Mouse (Mus musculus) intestine, embryonic 15.5 days (tissue): Measurements from ENCODE around the gene Hist1h2ba. TPM values are rescaled to one million over a fixed set of nuclear protein-coding genes. Genes with fewer than 3 reads are reported as not detected.

Experiments used
- ATAC-seq: fragments of 200-750 bp; cut with Nextera tagmentation; 2 replicates; pipeline ENCODE4 v1.8.0; 2017; ENCODE audit warnings: moderate TSS enrichment, moderate library complexity
- H3K27ac ChIP-seq: fragments of 300-500 bp; sonication (generic); 2 replicates; pipeline ENCODE4 v1.5.1; 2015; ENCODE audit warnings: mild to moderate bottlenecking, inconsistent platforms
- H3K27me3 ChIP-seq: fragments of 300-500 bp; sonication (generic); replicated peaks from 2 replicates; pipeline ENCODE4 v1.6.1; 2015; ENCODE audit warnings: inconsistent platforms
- H3K36me3 ChIP-seq: fragments of 300-500 bp; sonication (generic); 2 replicates; pipeline ENCODE4 v1.6.1; 2015; ENCODE audit warnings: inconsistent platforms
- H3K4me1 ChIP-seq: fragments of 300-500 bp; sonication (generic); replicated peaks from 2 replicates; pipeline ENCODE4 v1.6.1; 2015; ENCODE audit warnings: inconsistent platforms
- H3K4me2 ChIP-seq: fragments of 300-500 bp; sonication (generic); replicated peaks from 2 replicates; pipeline ENCODE4 v1.6.1; 2015; ENCODE audit warnings: mild to moderate bottlenecking, inconsistent platforms
- H3K4me3 ChIP-seq: fragments of 300-500 bp; sonication (generic); replicated peaks from 2 replicates; pipeline ENCODE4 v1.5.1; 2015; ENCODE audit warnings: inconsistent platforms
- H3K9ac ChIP-seq: fragments of 300-500 bp; sonication (generic); 2 replicates; pipeline ENCODE4 v1.6.1; 2015; ENCODE audit warnings: inconsistent platforms
- H3K9me3 ChIP-seq: fragments of 300-500 bp; sonication (generic); 2 replicates; pipeline ENCODE4 v1.6.1; 2016; ENCODE audit warnings: inconsistent platforms
- WGBS: fragments of 180-500 bp; shearing (Covaris S2); methylation state at CpG from one replicate; pipeline ENCODE4 v1.1.7; 2015; 5-methylcytosine and 5-hydroxymethylcytosine counted together
- polyA plus RNA-seq: library from polyadenylated mRNA; unstranded; fragments of >200 nt; fragmentation: Nextera tagmentation; extraction: Ambion mirVana; gene quantifications from 2 replicates; pipeline ENCODE4 v1.2.1, GENCODE M21; 2015

The Hist1h2ba gene
- polyA plus RNA-seq, 1 experiment from 2014 or later, result not detected

DNA sequence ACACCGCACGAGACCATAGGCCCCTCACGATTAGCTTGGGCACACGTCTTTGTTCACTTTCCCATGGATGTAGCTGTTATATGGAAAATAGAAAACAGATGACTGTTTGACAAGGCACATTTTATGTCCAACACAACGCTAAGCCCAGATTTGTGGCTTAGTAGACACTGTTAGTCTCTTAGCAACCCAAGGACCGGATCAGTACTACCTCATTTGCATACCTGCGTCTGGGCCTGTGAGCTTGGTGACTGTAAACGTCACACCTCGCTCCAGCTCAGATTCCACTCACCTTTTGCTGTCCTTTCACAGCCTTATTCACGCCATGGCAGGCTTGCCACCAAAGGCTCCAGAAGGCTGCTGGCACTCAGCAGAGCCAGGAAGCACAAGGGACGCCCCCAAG, 3.1 kb downstream of the Hist1h2ba start:
- Histone ChIP-seq H3K27ac (no peak overlapping the region), H3K9me3 (no peaks in the 10 kb centered on the region), H3K4me3 (no peak overlapping the region), H3K27me3 (no peaks in the 10 kb centered on the region), H3K36me3 (no peaks in the 10 kb centered on the region), H3K9ac (no peak overlapping the region), H3K4me2 (no peak overlapping the region), H3K4me1 (peaks cover 8% of the 10 kb centered on the region)
- no peak for ATAC-seq
- 68% methylated on average over 11 of the region's 11 CpGs for WGBS

- 81% methylated on average over 9 of the region's 9 CpGs for WGBS
- peaks cover 8% of the 10 kb centered on the region for H3K4me1 ChIP-seq
Observed at GRCm38 (mm10) chr13:23930461-23930860, 3.5 kb downstream of the Hist1h2ba start.

GRCm38 (mm10) chr13:23928637-23929036, 5.3 kb downstream of the Hist1h2ba start:
- Histone ChIP-seq H3K4me3 (no peak overlapping the region), H3K9ac (no peak overlapping the region), H3K27me3 (no peaks in the 10 kb centered on the region), H3K36me3 (no peaks in the 10 kb centered on the region), H3K4me2 (no peak overlapping the region), H3K4me1 (peaks cover 8% of the 10 kb centered on the region), H3K9me3 (no peaks in the 10 kb centered on the region), H3K27ac (no peak overlapping the region)
- ATAC-seq, result peak; percentile 86
- 42% methylated on average over 3 of the region's 3 CpGs for WGBS

More at GRCm38 (mm10) chr13:23930461-23930860, 3.5 kb downstream of the Hist1h2ba start:
- no peaks in the 10 kb centered on the region for H3K9me3 ChIP-seq
- H3K4me2 ChIP-seq, result no peak overlapping the region
- no peak for ATAC-seq
- no peaks in the 10 kb centered on the region for H3K36me3 ChIP-seq
- H3K9ac ChIP-seq, result no peak overlapping the region
- H3K27me3 ChIP-seq, result no peaks in the 10 kb centered on the region
- H3K27ac ChIP-seq, result no peak overlapping the region
- no peak overlapping the region for H3K4me3 ChIP-seq

- Histone ChIP-seq H3K27ac (no peak overlapping the region), H3K9me3 (no peaks in the 10 kb centered on the region), H3K27me3 (no peaks in the 10 kb centered on the region), H3K4me3 (no peak overlapping the region), H3K4me1 (peaks cover 8% of the 10 kb centered on the region), H3K9ac (no peak overlapping the region), H3K36me3 (no peaks in the 10 kb centered on the region), H3K4me2 (no peak overlapping the region)
- WGBS, result 65% methylated on average over 2 of the region's 2 CpGs
- ATAC-seq, result no peak
Observed at GRCm38 (mm10) chr13:23925792-23926191, 8.2 kb downstream of the Hist1h2ba start.

- peaks cover 9% of the 10 kb centered on the region; the same call in 1 of the 2 replicates for H3K4me1 ChIP-seq
- peak; percentile 62 for ATAC-seq
Observed at GRCm38 (mm10) chr13:23917674-23918073, 16.3 kb downstream of the Hist1h2ba start.

GRCm38 (mm10) chr13:23916132-23916531, 17.8 kb downstream of the Hist1h2ba start:
- Histone ChIP-seq H3K27me3 (no peaks in the 10 kb centered on the region), H3K4me3 (no peak overlapping the region), H3K9me3 (no peaks in the 10 kb centered on the region), H3K4me2 (no peak overlapping the region), H3K36me3 (no peaks in the 10 kb centered on the region), H3K4me1 (peaks cover 9% of the 10 kb centered on the region; the same call in 1 of the 2 replicates), H3K27ac (no peak overlapping the region), H3K9ac (no peak overlapping the region)
- ATAC-seq, result no peak
- 69% methylated on average over 1 of the region's 1 CpGs for WGBS

More at GRCm38 (mm10) chr13:23917674-23918073, 16.3 kb downstream of the Hist1h2ba start:
- Histone ChIP-seq H3K27me3 (no peaks in the 10 kb centered on the region), H3K9ac (no peak overlapping the region), H3K4me2 (no peak overlapping the region), H3K27ac (no peak overlapping the region), H3K4me3 (no peak overlapping the region), H3K9me3 (no peaks in the 10 kb centered on the region), H3K36me3 (no peaks in the 10 kb centered on the region)
- WGBS, result 31% methylated on average over 4 of the region's 4 CpGs

- ATAC-seq, result peak; percentile 83
- Histone ChIP-seq H3K9me3 (no peaks in the 10 kb centered on the region), H3K9ac (no peak within 1 kb of the TSS), H3K27me3 (no peaks in the 10 kb centered on the region), H3K27ac (peak within 1 kb of the TSS; percentile 84), H3K4me3 (peak within 1 kb of the TSS; percentile 33), H3K4me2 (peak within 1 kb of the TSS; percentile 44), H3K36me3 (no peaks in the 10 kb centered on the region), H3K4me1 (peaks cover 12% of the 10 kb centered on the region; the same call in 1 of the 2 replicates)
- 28% methylated on average over 9 of the region's 9 CpGs for WGBS
Observed at GRCm38 (mm10) chr13:23914376-23915167, 19.4 kb downstream of the Hist1h2ba start, which contains the start of gene Slc17a4. Gene Slc17a4 (minus strand): TSS chr13:23915009.

DNA sequence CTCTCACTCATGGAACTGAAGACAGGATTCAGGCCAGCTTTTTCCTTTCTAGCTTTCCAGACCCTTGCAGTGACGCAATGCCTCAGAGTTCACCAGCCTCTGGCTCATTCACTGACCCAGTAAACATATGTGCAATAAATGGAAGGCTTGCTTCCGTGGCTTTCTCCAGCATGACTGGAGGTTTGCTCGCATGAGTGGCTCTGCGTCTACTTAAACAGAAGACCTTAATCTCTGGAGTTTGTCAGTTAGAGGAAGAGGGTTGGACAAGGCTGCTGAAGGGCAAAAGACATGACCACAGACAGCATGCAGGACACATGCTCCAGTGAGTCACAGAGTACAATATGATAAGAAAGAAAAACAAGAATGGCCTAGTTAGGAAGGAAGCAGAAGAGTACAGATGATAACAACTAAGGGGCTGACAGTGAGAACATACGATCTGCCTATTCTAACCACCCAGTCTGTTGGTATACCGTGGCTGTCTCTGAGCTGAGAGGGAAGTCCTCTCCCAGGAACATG, 20.1 kb downstream of the Hist1h2ba start:
- H3K9me3 ChIP-seq, result no peaks in the 10 kb centered on the region
- no peaks in the 10 kb centered on the region for H3K36me3 ChIP-seq
- peak overlapping the region; percentile 33 for H3K4me3 ChIP-seq
- peak overlapping the region; percentile 44 for H3K4me2 ChIP-seq
- H3K27me3 ChIP-seq, result no peaks in the 10 kb centered on the region
- H3K4me1 ChIP-seq, result peaks cover 12% of the 10 kb centered on the region; the same call in 1 of the 2 replicates
- no peak overlapping the region for H3K9ac ChIP-seq
- peak; percentile 73 for ATAC-seq
- peak overlapping the region; percentile 84 for H3K27ac ChIP-seq
- 19% methylated on average over 6 of the region's 6 CpGs for WGBS

GRCm38 (mm10) chr13:23911335-23911734, 22.6 kb downstream of the Hist1h2ba start:
- Histone ChIP-seq H3K36me3 (no peaks in the 10 kb centered on the region), H3K4me2 (no peak overlapping the region), H3K9ac (no peak overlapping the region), H3K4me1 (peaks cover 12% of the 10 kb centered on the region; the same call in 1 of the 2 replicates), H3K27me3 (no peaks in the 10 kb centered on the region), H3K4me3 (no peak overlapping the region), H3K27ac (no peak overlapping the region), H3K9me3 (no peaks in the 10 kb centered on the region)
- 78% methylated on average over 5 of the region's 5 CpGs for WGBS
- no peak for ATAC-seq

DNA sequence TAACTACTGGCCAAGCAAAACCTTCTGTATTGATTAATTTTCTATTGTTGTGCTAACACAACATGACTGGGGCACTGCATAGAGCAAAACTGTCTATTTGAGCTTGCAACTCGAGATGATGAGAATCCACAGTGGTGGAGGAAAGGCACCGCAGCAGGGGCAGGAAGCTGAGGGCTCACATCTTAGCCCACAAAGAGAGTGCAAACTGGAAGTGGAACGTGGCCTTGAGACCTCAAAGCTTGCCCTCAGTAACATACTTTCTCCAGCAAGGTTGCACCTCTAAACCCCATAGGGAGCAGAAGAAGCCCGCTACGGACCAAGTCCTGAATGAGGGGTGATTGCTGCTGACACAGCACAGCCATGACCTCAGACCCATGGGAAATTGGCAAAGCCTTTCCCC, 23.8 kb downstream of the Hist1h2ba start:
- H3K4me2 ChIP-seq, result no peak overlapping the region

GRCm38 (mm10) chr13:23906906-23907305, 27.1 kb downstream of the Hist1h2ba start:
- no peak overlapping the region for H3K4me2 ChIP-seq
- no peaks in the 10 kb centered on the region for H3K36me3 ChIP-seq
- H3K9ac ChIP-seq, result no peak overlapping the region
- no peak overlapping the region for H3K27ac ChIP-seq
- no peaks in the 10 kb centered on the region for H3K27me3 ChIP-seq
- 90% methylated on average over 5 of the region's 5 CpGs for WGBS
- ATAC-seq, result no peak
- 0 out of 2 replicates have a peak, but pooled peaks cover 3% of the 10 kb centered on the region for H3K4me1 ChIP-seq
- no peak overlapping the region for H3K4me3 ChIP-seq
- no peaks in the 10 kb centered on the region for H3K9me3 ChIP-seq

More for the DNA sequence above, 23.8 kb downstream of the Hist1h2ba start:
- H3K4me1 ChIP-seq, result 0 out of 2 replicates have a peak, but pooled peaks cover 3% of the 10 kb centered on the region
- no peaks in the 10 kb centered on the region for H3K27me3 ChIP-seq
- whole genome bisulfite sequencing, result 79% methylated on average over 5 of the region's 5 CpGs
- no peak overlapping the region for H3K4me3 ChIP-seq
- no peak overlapping the region for H3K27ac ChIP-seq
- H3K9me3 ChIP-seq, result no peaks in the 10 kb centered on the region
- no peaks in the 10 kb centered on the region for H3K36me3 ChIP-seq
- H3K9ac ChIP-seq, result no peak overlapping the region
- no peak for ATAC-seq

GRCm38 (mm10) chr13:23898242-23898641, 35.7 kb downstream of the Hist1h2ba start:
- Histone ChIP-seq H3K27ac (no peak overlapping the region), H3K4me3 (no peak overlapping the region), H3K27me3 (no peaks in the 10 kb centered on the region), H3K36me3 (no peaks in the 10 kb centered on the region), H3K9me3 (no peaks in the 10 kb centered on the region), H3K4me2 (no peak overlapping the region), H3K9ac (no peak overlapping the region), H3K4me1 (no peaks in the 10 kb centered on the region)
- no peak for ATAC-seq
- 49% methylated on average over 6 of the region's 6 CpGs for WGBS
